Mouse (Mus musculus) cortical plate, adult 2 months (tissue): ENCODE results near the gene Kcna7.

Source experiments
- CTCF ChIP-seq: fragments of 200-500 bp; IDR thresholded peaks from 2 replicates; pipeline ENCODE4 v1.5.1; 2011; ENCODE audit warnings: mild to moderate bottlenecking, control low read depth, low read length; ENCODE audit not compliant: insufficient read depth; ENCODE audit errors: extremely low read depth
- POLR2A ChIP-seq: fragments of 200-500 bp; IDR thresholded peaks from 2 replicates; pipeline ENCODE4 v1.6.1; 2011; ENCODE audit warnings: mild to moderate bottlenecking, low read length, control low read depth; ENCODE audit not compliant: insufficient read depth; ENCODE audit errors: extremely low read depth

- no peak for TF ChIP-seq CTCF
- peak; percentile 24; the same call in 1 of the 2 replicates for TF ChIP-seq POLR2A
Observed at GRCm38 (mm10) chr7:45457204-45458060, 52.0 kb downstream of the Kcna7 start.
